Mouse (Mus musculus) hindbrain, embryonic 11.5 days (tissue): Measurements from ENCODE around the gene Elmo1. TPM values are rescaled to one million over a fixed set of nuclear protein-coding genes. Genes with fewer than 3 reads are reported as not detected.

ENCODE experiments used
- ATAC-seq: fragments of 200-750 bp; cut with Nextera tagmentation; 2 replicates; pipeline ENCODE4 v1.8.0; 2017; ENCODE audit warnings: mild to moderate bottlenecking, moderate TSS enrichment, moderate library complexity; ENCODE audit not compliant: low FRiP score
- DNase-seq: peaks from one replicate; pipeline ENCODE4 v3.0.0-alpha.2; 2015; ENCODE audit warnings: low spot score
- H3K27ac ChIP-seq: fragments of 300-500 bp; sonication (generic); 2 replicates; pipeline ENCODE4 v1.5.1; 2014; ENCODE audit warnings: mild to moderate bottlenecking, low read depth, low read length
- H3K27me3 ChIP-seq: fragments of 300-500 bp; sonication (generic); 2 replicates; pipeline ENCODE4 v1.6.1; 2014; ENCODE audit warnings: mild to moderate bottlenecking, low read length, moderate library complexity, mixed read lengths; ENCODE audit not compliant: control insufficient read depth, insufficient read depth
- H3K36me3 ChIP-seq: fragments of 300-500 bp; sonication (generic); 2 replicates; pipeline ENCODE4 v1.6.1; 2014; ENCODE audit warnings: mild to moderate bottlenecking, low read length, moderate library complexity, mixed read lengths; ENCODE audit not compliant: control insufficient read depth, insufficient read depth
- H3K4me1 ChIP-seq: fragments of 300-500 bp; sonication (generic); replicated peaks from 2 replicates; pipeline ENCODE4 v1.6.1; 2014; ENCODE audit warnings: low read length, mixed read lengths; ENCODE audit not compliant: control insufficient read depth, insufficient read depth
- H3K4me2 ChIP-seq: fragments of 300-500 bp; sonication (generic); replicated peaks from 2 replicates; pipeline ENCODE4 v1.6.1; 2014; ENCODE audit warnings: mild to moderate bottlenecking, low read depth, low read length
- H3K4me3 ChIP-seq: fragments of 300-500 bp; sonication (generic); 2 replicates; pipeline ENCODE4 v1.5.1; 2014; ENCODE audit warnings: low read depth, low read length
- H3K9ac ChIP-seq: fragments of 300-500 bp; sonication (generic); 2 replicates; pipeline ENCODE4 v1.6.1; 2014; ENCODE audit warnings: low read depth, low read length
- H3K9me3 ChIP-seq: fragments of 300-500 bp; sonication (generic); 2 replicates; pipeline ENCODE4 v1.6.1; 2016; ENCODE audit warnings: low read length; ENCODE audit not compliant: control insufficient read depth
- WGBS: fragments of 180-500 bp; shearing (Covaris S2); extraction: QIAGEN DNeasy Blood & Tissue Kit; methylation state at CpG from one replicate; pipeline ENCODE4 v1.1.7; 2014; 5-methylcytosine and 5-hydroxymethylcytosine counted together
- polyA plus RNA-seq: library from polyadenylated mRNA; unstranded; fragments of >200 nt; fragmentation: Nextera tagmentation; extraction: Ambion mirVana; gene quantifications from 2 replicates; pipeline ENCODE4 v1.2.1, GENCODE M21; 2014

The Elmo1 gene
- polyA plus RNA-seq, 1 experiment from 2014 or later = 22.9 TPM

DNA sequence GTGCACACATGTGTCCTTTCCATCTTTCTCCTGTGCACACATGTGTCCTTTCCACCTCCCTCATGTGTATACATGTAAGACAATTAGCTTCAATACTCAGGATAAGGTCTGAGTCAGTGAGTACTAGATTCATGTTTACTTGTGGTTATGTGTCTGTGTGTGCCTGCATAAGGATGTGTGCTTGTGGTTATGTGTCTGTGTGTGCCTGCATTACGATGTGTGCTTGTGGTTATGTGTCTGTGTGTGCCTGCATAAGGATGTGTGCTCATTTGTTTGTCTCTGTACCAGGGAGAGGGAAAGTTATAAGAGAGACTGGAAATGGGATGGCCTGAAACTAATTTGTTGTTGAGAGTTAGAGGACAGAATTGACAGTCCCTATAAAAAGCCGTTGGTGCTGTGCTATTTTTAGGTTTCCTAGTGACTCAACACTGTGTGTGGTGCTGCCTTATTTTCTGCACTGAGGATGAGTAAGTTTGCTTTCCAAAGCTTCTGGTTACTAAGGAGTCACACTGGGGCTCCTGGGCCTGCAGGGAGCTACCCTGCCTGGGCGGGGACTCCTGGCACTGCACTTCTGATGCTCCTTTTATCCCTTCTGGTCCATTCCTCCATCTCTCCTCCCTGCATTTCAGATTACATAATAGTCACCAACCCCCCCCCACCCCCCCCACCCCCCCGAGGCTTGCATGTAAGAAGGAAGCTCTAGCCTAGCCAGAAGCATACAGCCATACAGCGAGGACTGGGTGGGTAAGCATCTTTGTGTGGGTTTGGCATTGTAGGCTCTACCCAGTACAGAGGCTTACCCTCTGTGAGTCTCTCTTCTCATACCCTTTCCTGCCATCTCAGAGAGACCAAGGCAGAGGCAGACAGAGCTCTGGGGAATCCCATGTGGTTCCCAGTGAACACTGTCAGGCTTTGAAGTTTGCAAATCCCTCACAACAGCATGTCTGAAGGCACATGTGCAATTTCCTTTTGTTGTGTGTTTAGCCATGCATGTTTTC is 216.1 kb downstream of the Elmo1 start:
- Histone ChIP-seq H3K4me3 (no peak overlapping the region), H3K9ac (no peak overlapping the region), H3K27me3 (no peaks in the 10 kb centered on the region), H3K4me2 (no peak overlapping the region), H3K27ac (no peak overlapping the region), H3K9me3 (no peaks in the 10 kb centered on the region), H3K36me3 (no peaks in the 10 kb centered on the region), H3K4me1 (no peaks in the 10 kb centered on the region)
- WGBS = 68% methylated on average over 5 of the region's 5 CpGs
- DNase-seq (no peak), ATAC-seq (no peak)

DNA sequence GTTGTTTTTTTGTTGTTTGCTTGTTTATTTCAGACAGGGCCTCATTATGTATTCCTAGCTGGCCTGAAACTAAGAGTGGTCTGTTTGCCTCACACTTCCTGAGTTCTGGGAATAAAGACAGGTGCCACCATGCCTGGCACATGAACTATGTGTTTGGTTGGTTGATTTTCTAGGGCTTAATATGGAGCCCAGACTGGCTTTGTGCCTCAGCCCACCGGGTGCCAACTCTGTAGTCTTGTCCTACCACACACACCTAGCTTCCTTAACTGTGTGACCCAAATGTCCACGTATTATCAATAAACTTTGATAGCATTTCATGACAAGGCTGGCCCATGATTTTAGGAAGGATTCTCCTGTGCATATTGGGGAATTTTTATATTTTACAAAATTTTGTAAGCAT is 217.0 kb downstream of the Elmo1 start:
- no peak for ATAC-seq
- Histone ChIP-seq H3K4me2 (no peak overlapping the region), H3K4me1 (no peaks in the 10 kb centered on the region), H3K9me3 (no peaks in the 10 kb centered on the region), H3K27ac (no peak overlapping the region), H3K27me3 (no peaks in the 10 kb centered on the region), H3K9ac (no peak overlapping the region), H3K4me3 (no peak overlapping the region), H3K36me3 (no peaks in the 10 kb centered on the region)
- WGBS = 90% methylated on average over 2 of the region's 2 CpGs
- no peak for DNase-seq

DNA sequence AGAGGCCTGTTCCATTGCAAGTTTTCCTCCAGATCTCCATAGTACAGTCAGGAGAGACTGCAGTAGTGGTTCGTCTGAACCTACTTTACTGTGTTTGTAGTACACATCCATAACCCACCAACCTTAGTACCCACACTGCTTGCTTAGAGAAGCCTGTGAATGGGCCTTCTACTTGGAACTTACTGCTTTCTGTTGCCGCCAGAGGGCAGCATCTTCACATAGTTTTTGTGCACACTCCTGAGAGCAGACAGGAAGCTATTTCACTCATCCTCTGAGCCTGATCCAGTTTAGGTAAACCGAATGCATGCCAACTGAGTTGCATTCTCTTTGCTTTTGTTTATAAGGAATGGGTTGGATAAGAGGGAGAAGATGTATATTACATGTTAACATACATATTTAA is 221.2 kb downstream of the Elmo1 start:
- no peak overlapping the region for H3K4me2 ChIP-seq
- no peak overlapping the region for H3K27ac ChIP-seq
- no peaks in the 10 kb centered on the region for H3K9me3 ChIP-seq
- H3K27me3 ChIP-seq = no peaks in the 10 kb centered on the region
- DNase-seq (peak; percentile 85), ATAC-seq (peak; percentile 74; the same call in 1 of the 2 replicates)
- WGBS = 29% methylated on average over 3 of the region's 3 CpGs
- no peak overlapping the region for H3K9ac ChIP-seq
- H3K36me3 ChIP-seq = no peaks in the 10 kb centered on the region
- no peaks in the 10 kb centered on the region for H3K4me1 ChIP-seq
- H3K4me3 ChIP-seq = no peak overlapping the region

DNA sequence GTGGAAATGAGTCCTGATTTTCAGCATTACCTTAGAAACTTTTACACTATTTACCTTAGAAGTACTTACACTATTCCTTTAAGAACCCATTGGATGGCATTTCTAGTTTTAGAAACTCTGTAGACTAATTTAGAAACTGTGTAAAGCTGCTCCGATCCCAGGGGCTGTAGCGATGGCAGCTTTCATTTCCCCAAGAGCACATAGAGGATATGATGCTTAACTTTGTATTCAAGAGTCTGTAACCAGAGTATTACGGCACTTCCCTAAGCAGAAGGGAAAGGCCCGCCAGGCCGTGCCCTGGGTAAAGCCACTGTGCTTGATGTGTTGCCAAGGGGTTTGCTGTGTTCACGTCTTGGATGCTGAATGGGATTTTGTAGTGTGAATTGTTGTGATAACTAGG is 222.9 kb downstream of the Elmo1 start:
- H3K4me3 ChIP-seq = no peak overlapping the region
- H3K9me3 ChIP-seq = no peaks in the 10 kb centered on the region
- no peaks in the 10 kb centered on the region for H3K27me3 ChIP-seq
- 87% methylated on average over 6 of the region's 6 CpGs for WGBS
- DNase-seq (no peak), ATAC-seq (no peak)
- H3K27ac ChIP-seq = no peak overlapping the region
- no peak overlapping the region for H3K9ac ChIP-seq
- no peaks in the 10 kb centered on the region for H3K36me3 ChIP-seq
- no peak overlapping the region for H3K4me2 ChIP-seq
- no peaks in the 10 kb centered on the region for H3K4me1 ChIP-seq

DNA sequence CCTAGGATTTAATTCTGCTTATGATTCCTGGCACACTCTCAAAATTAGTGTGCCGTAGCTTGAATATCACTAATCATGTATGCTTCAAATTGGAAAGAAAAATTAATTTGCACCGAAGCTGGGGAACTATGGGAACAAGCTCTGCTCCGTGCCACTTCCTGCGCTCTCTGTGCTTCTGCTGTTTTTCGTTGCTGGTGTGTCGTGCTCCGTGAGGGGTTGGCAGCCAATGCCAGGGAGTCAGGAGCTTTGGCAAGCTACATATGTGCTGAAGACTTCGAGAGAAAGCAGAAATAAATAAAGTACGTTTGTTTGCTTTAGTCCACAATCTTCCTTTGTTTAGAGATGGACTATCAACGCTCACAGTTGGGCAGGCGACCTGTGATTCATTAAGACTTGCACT is 225.7 kb downstream of the Elmo1 start:
- Histone ChIP-seq H3K4me3 (no peak overlapping the region), H3K27me3 (no peaks in the 10 kb centered on the region), H3K27ac (no peak overlapping the region), H3K4me1 (no peaks in the 10 kb centered on the region), H3K9ac (no peak overlapping the region), H3K4me2 (no peak overlapping the region), H3K36me3 (no peaks in the 10 kb centered on the region), H3K9me3 (no peaks in the 10 kb centered on the region)
- DNase-seq (no peak), ATAC-seq (no peak)
- 89% methylated on average over 11 of the region's 11 CpGs for WGBS

DNA sequence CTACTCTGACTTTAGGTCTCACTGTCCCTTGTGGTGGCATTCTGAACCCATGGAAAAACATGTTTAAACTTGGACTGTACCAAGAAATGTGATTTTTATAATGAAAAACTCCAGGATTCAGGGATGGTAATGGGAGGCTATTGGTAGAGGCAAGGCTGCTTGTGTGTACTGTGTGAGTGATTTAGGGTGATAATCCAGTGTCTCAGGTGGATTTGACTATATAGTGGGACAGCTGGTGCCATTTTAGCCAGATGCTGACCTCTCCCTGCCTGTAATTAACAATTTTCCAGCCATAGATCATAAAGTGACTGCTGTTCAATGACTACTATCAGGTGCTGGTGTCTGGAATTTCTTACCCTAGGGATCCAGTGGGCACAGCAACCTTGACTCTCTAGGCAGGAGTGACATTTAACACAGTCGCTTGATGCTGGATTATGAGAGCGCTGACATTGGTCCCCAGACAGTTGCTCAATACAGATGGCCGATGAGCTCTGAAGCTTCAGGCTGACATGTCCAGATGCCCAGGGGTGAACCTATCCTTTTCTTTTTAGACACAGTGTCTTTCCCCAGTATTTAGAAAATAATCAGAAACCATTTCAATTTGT is 228.3 kb downstream of the Elmo1 start:
- Histone ChIP-seq H3K4me2 (no peak overlapping the region), H3K9me3 (no peaks in the 10 kb centered on the region), H3K4me1 (no peaks in the 10 kb centered on the region), H3K27me3 (no peaks in the 10 kb centered on the region), H3K4me3 (no peak overlapping the region), H3K36me3 (no peaks in the 10 kb centered on the region), H3K9ac (no peak overlapping the region), H3K27ac (no peak overlapping the region)
- ATAC-seq = peak; percentile 82
- peak; percentile 18 for DNase-seq
- 65% methylated on average over 3 of the region's 3 CpGs for WGBS

DNA sequence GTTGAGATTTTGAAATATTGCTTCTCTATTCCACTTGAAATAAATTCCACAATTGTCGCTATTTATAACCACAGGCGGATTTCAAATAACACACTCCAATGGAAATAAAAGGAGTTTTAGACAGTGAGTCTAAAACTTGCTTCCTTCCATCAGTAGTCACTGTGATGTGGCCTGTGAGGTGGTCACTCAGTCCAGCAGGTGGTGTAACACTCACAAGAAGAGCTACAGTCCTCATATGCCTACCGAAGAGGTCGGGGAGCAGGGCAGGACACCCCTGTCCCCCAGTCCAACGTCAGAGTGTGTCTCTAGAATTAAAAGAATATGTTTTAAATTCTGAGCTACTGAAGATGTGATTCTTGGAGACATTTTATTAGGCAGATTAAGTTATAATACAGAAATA is 229.8 kb downstream of the Elmo1 start:
- no peaks in the 10 kb centered on the region for H3K9me3 ChIP-seq
- no peaks in the 10 kb centered on the region for H3K36me3 ChIP-seq
- H3K4me3 ChIP-seq = no peak overlapping the region
- no peak overlapping the region for H3K9ac ChIP-seq
- no peak overlapping the region for H3K27ac ChIP-seq
- DNase-seq = no peak
- no peaks in the 10 kb centered on the region for H3K4me1 ChIP-seq
- no peak overlapping the region for H3K4me2 ChIP-seq
- no peaks in the 10 kb centered on the region for H3K27me3 ChIP-seq
- 87% methylated on average over 5 of the region's 5 CpGs for WGBS
- ATAC-seq = no peak

DNA sequence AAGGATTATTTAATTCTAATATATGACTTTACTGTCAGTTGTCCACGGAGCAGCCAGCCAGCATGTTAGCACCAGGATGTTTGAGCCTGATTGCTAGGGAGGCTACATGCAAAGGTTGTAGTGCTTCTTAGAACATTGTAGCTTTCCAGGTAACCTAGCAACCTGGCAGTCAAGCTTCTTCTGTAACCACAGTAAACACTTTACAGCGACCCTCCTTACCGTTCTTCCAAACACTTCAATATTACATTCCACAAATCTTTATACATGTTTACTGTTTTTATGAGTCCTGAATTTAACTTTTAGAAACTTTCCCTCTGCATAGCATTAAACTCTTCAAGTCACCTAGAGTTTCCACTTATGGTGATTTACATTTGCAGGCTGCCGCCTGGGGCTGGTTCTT is 233.1 kb downstream of the Elmo1 start:
- DNase-seq (no peak), ATAC-seq (no peak)
- no peak overlapping the region for H3K4me3 ChIP-seq
- H3K9me3 ChIP-seq = no peaks in the 10 kb centered on the region
- no peak overlapping the region for H3K9ac ChIP-seq
- no peaks in the 10 kb centered on the region for H3K4me1 ChIP-seq
- H3K27me3 ChIP-seq = no peaks in the 10 kb centered on the region
- 92% methylated on average over 4 of the region's 4 CpGs for WGBS
- no peaks in the 10 kb centered on the region for H3K36me3 ChIP-seq
- H3K4me2 ChIP-seq = no peak overlapping the region
- H3K27ac ChIP-seq = no peak overlapping the region

DNA sequence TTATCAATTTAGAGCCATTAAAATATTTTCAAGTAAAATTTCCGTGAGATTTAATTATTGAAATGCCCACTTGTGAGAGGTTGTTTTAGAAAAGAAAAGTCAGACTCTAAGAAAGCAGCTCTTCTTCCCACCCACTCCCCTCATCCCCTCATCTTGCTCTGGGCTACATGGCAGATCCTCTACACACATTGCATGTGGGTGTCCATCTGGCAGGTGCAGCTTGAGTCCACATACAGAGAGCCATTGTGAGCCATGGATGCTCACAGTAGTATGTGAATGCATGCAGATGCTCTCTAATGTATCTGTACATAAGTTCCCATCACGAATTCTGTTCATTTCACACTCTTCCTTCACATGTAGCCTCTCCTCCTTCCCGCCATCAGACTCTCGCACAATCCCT is 236.7 kb downstream of the Elmo1 start:
- Histone ChIP-seq H3K9me3 (no peaks in the 10 kb centered on the region), H3K27me3 (no peaks in the 10 kb centered on the region), H3K4me2 (no peak overlapping the region), H3K4me3 (no peak overlapping the region), H3K27ac (no peak overlapping the region), H3K9ac (no peak overlapping the region), H3K36me3 (no peaks in the 10 kb centered on the region), H3K4me1 (no peaks in the 10 kb centered on the region)
- DNase-seq (no peak), ATAC-seq (no peak)
- WGBS = 91% methylated on average over 4 of the region's 4 CpGs
